Mouse (Mus musculus) brain, adult 2 months (tissue): Measurements from ENCODE around the gene Gm26920.
"Not testable (repeated sequence)": the region's sequence is repeated elsewhere in the genome, so short reads cannot be mapped to it uniquely, and the experiment has no call there.

Experiments
- DNase-seq: peaks from one replicate; pipeline ENCODE4 v3.0.0; 2011; ENCODE audit warnings: low read depth, low spot score

Gene Gm26920

DNA sequence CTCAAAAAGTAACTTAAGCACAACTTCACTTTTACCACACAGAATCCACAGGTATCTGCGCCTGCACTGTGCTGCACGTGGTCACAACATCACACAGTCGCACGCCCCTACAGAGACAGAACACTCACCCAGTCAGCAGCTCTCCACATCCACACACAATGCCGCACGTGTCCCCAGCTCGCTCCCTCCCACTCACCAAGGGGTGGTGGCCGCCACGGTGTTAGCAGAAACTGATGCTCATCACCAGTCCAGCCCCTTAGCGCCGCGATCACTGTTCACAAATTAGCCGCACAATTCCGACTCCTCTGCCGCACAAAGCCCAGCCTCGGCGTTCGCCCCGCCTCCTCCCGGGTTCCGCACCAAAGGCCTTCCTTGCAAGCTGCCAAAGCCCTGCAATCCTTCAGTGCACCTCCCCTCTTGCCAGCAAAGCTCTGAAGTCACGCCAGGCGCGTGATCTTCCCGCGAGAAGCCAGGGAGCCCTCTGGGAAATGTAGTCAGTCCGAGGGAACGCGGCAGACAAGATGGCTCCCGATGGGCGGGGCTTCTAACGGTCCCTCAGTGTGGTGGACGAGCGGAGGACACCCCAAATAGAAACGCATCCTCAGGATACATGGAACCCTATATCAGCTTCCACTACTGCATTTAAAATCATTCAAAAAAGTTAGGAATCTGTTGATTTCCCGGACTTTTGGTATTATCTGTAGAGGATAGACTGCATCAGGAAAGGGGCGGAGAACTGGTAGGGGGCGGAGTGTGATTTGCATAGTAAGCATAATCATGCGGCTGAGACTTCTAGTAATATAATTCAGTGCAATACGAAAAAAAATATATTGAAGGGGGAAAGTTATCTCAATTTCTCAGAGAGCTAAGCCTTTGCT is at the start of gene Gm26920, which contains the start of gene Zfp566:
TSS of gene Gm26920 (minus strand) at position 319 of the 878 bp plus-strand sequence.
TSS of gene Zfp566 (minus strand) at position 436 of the 878 bp plus-strand sequence.
- peak; percentile 100 for DNase-seq

DNA sequence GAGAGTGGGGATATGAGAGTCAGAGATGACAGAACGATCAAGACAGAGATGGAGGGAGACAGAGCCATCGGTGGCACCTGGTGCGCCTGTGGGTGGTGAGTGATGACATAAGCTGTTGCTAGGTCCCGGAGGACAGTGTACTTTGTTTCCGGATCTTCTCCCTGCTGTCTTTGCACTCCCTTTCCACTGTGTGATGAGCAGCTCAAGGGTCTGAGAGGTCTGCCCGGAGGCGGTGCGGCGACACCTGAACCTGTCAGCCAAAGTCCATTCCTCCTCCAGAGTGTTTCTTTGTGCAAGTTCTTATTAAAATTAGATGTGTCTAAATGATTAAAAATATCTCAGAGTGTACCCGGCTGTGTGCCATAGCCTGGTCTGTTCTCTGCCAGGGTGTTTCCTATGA is 46.6 kb upstream of the Gm26920 start:
- peak; percentile 30 for DNase-seq

DNA sequence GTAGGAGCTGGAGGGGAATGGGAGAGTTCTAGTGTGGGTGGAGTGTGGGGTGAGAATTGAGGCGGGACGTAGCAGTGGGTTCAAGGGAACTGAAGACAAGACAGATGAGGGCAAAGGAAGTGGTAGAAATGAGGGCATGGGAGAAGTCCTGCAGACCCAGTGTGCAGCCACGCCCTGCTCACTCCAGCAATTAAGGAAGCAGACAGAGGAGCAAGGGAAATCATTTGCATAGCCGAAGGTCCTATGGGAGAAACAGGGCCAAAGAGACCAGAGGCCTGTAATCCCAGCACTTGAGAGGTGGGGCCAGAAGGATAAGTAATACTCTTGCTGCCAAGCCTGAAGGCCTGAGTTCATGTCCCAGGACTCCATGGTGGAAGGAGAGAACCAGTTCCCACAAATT is 42.2 kb upstream of the Gm26920 start:
- no peak for DNase-seq

DNA sequence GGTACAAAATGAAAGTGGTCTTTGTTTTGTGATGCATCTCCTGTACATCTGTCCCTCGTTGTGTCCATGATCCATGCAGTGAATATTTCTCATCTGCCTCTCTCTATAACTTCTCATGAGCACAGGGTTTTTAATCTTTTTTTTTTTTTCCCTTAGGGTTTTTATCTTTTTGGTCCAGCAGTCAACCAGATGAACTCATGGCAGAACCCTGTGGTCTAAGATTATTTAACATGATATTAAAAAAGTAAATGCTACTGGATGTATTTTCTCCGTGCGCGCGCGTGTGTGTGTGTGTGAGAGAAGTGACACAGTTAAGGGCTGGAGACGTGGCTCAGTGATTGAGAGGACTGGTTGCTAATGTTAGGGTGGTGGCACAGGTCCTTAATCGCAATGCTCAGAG is 39.7 kb upstream of the Gm26920 start:
- no peak for DNase-seq

DNA sequence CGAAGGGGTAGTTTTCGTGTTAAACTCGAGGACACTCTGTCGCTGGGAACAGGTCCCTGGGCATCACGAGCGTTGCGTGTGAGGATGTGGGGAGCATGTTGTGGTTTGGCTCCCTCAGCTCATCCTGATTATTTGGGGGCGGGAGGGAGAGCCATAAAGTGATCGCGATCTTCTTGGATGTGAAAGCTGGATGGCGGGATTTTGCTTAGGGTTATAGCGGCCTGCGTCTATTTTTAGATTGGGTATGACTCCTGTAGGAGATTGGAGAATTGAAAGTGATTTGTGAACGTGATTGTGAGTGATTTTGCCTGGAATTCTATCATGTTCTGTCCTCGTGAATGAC is 31.9 kb upstream of the Gm26920 start:
- DNase-seq = peak; percentile 47

DNA sequence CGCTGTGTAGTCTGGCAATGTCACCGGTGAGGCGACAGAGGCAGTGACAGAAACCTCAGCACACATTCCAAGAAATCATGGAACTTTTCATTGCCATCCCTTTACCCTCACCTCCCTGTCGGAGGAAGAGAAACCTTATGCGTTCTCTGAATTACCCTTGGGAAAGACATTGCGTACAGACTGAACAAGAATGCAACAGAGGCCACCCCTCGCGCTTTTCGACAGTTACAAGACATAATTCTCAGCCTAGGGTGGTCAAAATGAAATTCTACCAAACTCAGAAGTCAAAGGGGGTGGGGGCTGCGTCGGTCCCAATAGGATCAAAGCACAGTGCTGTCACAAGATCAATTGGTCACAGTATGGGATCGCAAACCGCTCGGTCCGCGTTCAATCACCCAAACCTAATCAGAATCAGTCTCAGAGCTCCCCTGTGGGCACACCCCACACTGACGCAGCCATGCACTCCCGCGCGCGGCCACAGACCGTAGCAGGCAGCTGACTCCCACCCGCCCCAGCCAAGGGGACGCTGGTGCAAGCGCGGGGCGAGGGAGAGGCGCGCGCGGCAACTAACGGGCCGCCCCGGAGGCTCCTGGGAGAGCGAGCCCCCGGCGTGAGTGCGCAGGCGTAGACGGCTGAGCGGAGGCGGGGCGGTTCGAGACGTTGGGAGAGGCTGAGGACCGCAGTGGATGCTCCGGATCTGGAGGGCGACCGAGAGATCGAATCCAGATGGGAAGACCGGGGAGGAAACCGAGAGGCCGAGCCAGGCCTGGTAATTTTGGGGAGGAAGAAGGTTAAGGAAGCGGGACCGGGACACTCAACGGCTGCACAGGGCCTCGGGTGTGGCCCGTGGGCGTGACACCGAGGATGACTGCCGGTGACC is 31.3 kb upstream of the Gm26920 start, which contains the start of gene Zfp382:
TSS of gene Zfp382 (plus strand) at position 635 of the 880 bp plus-strand sequence.
- peak; percentile 96 for DNase-seq

DNA sequence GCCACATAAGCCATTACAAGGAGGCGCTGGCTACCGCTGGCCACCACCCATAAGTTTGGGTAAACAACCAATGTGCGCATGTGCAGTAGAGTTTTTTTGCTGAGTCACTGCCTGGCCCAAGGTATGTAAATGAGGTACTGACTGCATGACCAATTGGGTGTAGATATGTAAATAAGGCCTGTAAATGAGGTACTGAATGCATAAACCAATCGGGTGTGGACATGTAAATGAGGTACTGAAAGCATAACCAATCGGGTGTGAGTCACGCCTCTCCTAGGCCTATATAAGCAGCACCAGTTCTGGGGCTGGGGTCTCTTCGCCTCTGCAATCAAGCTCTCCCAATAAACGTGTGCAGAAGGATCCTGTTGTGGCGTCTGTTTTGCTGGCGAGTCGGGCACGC is 27.7 kb upstream of the Gm26920 start:
- not testable (repeated sequence) for DNase-seq

DNA sequence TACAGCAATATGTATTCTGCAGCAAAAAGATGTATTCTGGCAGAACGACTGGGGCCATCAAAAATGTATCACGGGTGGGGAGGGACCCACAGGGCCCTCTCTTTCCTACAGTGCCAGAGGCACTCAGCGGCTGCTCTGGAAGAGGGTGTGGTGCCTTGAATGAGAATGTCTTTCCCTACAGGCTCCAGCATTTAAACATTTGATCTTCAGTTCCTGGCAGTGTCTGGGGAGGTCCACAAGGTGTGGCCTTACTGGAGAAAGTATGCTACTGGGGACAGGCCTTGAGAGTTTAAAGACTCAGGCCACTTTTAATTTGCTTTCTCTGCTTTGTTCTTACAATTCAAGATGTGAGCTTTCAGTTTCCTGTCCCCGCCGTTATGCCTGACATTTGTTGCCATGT is 25.9 kb upstream of the Gm26920 start:
- no peak for DNase-seq

DNA sequence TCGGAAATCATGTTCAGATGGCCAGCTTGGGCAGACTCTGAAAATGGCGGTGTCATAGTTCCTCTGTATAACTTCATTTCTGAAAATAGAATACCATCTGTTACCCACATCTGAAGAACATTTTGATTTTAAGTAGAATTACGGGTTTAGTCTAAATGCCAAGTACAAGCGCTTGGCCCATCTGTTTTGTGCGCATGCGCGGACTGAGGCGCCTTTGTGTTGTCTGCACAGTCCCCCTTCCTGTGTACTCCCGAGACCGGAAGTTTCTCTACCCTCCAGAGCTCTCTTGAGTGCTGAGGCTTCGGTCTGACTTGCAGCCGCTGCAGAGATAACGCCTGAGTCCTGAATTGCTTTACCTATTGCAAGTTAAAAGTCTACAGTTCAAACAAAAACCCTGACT is 9.1 kb upstream of the Gm26920 start:
- peak; percentile 91 for DNase-seq

DNA sequence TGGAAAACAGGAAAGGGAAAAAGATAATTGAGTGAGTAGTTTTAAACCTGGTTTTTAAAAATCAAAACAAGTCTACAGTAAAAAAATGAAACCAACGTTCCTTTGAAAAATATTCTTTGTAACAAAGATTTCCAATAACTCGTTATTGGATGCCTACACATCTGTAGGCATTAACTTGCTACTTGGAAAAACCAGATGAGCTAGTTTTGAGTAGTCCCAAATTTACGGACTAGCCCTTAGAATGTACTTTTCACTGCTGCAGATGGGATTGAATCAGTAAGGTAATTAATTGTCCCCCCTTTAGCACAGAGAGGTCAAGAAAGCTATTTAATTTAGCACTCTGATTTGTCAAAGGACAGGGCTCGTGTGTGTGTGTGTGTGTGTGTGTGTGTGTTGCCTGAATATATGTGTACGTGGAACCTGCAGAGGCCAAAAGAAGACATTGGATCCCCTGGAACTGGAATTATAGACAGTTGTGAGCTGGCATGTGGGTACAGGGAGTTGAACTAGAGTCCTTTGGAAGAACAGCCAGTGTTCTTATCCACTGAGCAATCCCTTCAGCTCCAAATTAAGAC is 5.4 kb upstream of the Gm26920 start:
- DNase-seq = no peak

DNA sequence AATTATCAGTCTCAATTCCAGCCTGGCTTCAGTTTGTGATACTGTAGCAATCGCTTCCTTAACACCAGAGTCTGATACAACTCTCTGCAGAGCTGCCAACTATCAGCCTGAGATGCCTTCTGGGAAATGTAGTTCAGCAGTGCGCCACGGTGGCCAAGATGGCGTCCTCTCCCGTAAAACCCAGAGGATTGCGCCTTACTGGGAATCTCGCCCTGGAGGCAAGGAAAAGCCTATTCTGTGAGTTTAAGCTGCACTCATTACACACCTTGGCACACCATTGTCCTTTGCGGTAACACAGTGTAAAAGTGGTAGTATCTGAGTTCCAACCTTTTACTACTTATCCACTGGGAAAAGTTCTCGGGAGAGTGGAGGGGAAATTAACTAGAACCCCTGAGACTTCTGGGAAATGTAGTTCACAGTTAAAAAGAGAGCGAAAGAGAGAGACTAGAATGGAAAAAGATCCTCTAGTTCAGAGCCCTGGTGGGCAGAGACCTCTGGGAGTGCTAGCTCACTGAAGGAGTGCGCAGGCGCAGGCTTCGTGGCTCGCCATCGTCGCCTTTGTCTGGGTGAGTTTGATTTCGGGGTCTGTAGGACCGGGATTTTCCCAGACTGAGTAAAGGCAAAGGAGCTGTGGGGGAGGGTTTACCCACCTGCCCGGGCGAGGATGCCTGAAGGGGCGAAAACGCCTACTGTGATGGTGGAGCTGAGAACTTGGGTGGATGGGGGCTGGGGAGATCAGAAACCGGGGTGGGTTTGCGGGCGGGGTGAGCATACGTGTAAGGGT is 4.6 kb upstream of the Gm26920 start, which contains the start of gene Zfp260:
TSS of gene Zfp260 (plus strand) at position 132 of the 784 bp plus-strand sequence.
- DNase-seq = peak; percentile 98

DNA sequence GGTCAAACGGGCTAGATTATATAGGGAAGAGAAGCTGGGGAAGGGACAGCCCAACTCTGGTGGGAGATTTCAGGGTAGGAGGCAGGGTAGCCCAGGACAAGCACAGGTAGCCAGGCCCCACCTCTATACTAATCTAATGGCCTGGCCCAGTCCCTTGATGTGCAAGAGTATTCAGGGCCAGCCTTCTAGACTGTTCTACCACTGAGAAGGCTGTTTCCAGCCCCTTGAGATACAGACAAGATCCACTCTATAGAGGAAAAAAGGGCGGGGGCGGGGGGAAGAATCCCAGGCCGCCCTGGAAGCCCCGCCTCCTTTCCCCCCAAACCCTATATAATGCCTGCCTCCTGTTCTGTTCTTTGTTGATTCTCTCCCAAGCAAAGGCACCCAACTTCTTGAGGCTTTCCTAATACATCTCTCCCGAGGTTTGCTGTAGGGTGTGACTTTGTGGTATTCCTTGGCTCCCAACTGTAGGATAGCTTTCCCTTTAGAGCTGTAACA is 3.8 kb upstream of the Gm26920 start:
- DNase-seq = no peak

DNA sequence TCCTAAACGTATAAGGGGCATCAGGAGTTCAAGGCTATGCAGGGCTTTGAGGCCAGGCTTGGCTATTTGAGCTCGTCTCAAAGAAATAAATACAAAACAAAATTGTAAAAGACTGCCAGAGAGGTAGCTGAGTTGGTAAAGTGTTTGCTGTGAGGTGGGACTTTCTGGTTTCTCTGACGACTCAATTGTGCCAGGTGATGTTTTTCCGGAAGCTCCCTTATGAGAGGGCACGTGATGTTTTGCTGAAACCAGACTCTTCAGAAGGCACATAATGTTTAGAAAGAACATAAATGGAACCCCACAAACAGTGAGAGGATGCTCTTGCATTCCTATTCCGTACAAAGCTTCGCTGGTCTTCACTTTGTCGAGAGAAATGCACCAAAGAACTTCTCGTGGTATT is 2.5 kb upstream of the Gm26920 start:
- DNase-seq = no peak

DNA sequence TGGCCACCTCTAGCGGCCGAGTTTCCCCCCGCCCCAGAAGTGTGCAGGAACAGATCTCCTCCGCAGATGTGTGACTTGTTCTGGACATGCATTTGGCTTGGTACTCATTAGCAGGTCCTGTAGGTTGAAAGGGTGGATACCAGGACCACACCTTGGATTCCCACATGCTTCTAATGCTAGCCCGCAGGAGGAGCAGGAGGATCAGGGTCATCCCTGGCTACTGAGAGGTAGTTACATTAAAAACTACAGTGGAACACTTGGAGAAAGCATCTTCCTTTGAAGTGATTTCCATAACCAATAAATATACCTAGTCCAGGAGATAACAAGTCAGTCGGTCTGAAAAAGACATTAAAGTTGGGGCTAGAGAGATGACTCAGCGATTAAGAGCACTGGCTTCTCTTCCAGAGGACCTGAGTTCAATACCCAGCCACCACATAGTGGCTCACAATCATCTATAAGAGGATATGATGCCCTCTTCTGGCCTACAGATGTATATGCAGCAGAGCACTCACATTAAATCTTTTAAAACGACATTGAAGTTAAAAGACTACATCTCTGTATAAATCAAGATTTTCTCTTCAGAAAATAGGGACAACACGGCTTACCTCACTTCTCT is 868 bp upstream of the Gm26920 start:
- peak; percentile 74 for DNase-seq

DNA sequence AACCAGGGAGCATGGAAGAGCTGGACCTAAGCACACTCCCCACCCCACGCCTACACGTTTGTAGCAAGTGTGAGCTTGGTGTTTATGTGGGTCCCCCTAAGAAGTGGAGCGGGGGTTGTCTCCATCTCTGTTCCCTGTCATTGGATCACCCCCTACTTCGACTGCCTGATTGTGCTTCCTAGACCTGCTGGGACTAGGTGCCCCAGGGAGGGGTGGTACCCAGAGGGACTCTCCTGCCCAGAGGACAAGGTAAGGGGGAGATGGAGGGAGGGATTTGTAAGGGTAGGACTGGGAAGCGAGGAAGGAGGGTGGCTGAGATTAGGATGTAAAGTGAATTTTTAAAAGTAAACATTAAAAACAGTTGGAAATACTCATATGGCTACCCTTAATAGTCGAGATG is 805 bp downstream of the Gm26920 start:
- DNase-seq = no peak

DNA sequence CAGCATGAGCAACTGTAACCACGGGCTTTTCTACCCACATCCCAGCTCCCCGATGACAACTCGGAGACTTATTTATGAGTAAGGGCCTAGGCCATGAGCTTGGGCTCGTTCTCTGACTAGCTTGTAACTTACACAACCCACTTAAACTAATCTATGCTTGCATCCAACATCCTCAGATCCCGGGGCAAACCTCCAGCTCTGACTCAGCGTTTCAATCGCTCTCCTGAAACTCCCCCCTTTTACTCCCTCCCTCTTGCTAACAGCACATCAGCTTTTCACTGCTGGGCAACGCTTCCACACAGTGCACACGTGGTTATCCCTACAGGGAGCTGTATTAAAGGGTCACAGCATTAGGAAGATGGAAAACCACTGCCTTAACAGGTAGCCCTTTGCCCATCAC is 3.7 kb downstream of the Gm26920 start:
- peak; percentile 87 for DNase-seq

DNA sequence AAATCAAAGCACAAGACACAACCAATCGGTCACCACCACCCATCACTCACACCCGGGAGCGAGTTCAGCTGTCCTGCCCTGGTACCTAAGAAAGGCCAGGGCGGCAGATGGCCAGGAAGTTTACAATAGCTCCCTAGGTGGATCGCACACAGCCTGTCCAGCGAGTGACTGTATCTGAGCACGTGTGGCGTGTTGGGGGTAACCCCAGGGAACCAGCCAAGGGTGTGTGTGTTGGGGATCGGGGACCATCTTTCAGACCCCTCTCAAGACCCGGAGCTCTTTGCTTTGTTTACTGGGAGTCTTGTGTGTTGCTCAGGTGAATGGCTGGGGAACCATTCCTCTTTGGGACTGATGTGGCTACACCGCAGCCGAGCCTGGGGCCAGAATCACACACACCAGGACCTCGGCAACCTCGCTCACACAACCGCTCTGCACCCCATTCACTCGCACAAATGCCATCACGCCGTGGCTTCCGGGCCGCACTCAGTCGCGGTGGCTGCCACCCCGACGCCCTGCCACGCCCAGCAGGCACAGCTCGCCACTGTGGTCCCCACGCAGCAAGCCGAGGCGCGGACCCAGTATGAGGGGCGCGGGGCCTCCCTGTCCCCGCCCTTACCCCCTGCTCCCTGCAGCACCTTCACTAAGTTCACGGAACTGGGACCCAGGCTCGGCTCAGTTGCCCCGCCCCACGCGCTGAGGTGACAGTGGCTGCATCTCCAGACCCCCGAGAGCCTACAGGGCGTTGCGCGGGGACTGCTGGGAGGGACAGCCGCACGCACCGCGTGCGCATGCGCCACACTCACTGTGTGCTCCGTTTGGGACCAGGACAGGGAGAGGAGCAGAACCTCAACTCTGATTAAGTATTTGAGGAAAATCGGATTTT is 17.8 kb downstream of the Gm26920 start, which contains the start of gene Zfp82:
TSS of gene Zfp82 (minus strand) at position 755 of the 883 bp plus-strand sequence.
- DNase-seq = peak; percentile 95

DNA sequence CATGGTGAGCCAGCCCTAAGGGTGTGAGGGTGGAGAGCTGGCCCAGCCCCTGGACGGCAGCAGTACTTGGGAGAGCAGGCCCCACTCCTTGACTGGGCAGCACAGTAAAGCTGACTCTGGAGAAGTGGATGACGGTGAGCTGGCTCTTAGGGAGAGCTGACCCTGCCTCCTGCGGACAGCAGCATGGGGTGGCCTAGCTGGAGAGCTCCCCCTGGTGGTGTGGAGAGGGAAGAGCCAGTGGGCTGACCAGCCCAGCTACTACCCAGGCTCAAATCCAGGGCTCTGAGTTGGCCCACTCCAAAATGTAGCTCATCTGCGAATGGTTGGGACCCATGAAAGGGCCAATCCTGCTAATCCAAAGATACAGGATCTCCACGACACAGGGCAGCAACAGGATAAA is 25.6 kb downstream of the Gm26920 start:
- DNase-seq = no peak

DNA sequence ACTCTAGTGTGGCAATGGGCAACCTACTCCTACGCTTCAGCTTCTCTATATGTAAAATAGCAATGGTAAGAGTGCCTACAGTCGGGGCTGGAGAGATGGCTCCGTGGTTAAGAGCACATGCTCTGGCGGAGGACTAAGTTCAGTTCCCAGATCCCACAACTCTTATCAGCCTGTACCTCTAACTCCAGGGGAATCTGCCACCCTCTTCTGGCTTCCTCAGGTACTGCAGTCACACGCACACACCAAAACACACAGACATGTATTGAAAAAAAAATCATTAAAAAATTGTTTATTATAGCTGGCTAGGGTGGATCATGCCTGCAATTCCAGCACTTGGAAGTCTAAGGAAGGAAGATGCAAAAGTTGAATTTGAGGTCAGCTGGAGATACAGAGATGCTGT is 27.7 kb downstream of the Gm26920 start:
- peak; percentile 20 for DNase-seq
